19 mouse cellular contexts compared by ENCODE assay signal in the genomic region with DNA sequence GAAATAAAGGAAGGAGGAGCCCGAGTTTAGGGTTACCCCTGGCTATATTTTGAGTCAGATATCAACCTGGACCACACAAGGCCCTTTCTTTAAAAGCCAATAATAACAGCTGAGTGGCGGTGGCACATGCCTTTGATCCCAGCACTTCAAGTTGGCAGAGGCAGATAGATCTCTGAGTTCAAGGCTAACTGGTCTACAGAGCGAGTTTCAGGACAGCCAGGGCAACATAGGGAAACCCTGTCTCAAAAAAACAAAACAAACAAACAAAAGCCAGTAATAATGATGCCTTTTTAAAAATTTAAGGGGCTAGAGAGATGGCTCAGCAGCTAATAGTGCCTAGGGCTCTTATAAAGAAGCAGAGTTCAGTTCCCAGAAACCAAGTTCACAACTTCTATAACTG. TPM values are rescaled to one million over a fixed set of nuclear protein-coding genes. Genes with fewer than 3 reads are reported as not detected.
DNase-seq lines count a peak whose midpoint lies in the region; ATAC-seq and TF ChIP-seq lines count a peak whose summit lies in the region.
"Had no signal": no experiment of that assay in that cellular context is flagged by ENCODE, and none has a peak within 500 bp of the region (broad histone marks: within the 10 kb centered on the region; RNA-seq: fewer than 3 reads in every experiment).

No protein-coding gene starts in this region.

- no peak overlapping the region for H3K9ac ChIP-seq in liver, adult 2 months (ENCODE audit: low read depth, low read length)
- no peak overlapping the region for H3K9ac ChIP-seq in liver, embryonic 12.5 days
- H3K9ac ChIP-seq in midbrain, embryonic 11.5 days (ENCODE audit: low read length): no peak overlapping the region

- H3K9me3 ChIP-seq in liver, embryonic 12.5 days (replicated peaks): no peaks in the 10 kb centered on the region
- no peaks in the 10 kb centered on the region for H3K9me3 ChIP-seq in midbrain, embryonic 11.5 days (ENCODE audit: control insufficient read depth, low read length)
- H3K9me3 ChIP-seq in midbrain, embryonic 10.5 days (replicated peaks): peaks cover 4% of the 10 kb centered on the region; the same call in 1 of the 2 replicates
- H3K9me3 ChIP-seq: G1E had no signal

- no peak overlapping the region for H3K4me2 ChIP-seq in liver, embryonic 12.5 days
- no peak overlapping the region for H3K4me2 ChIP-seq in midbrain, embryonic 11.5 days

- no peak overlapping the region for H3K27ac ChIP-seq in liver, adult 2 months (replicated peaks; ENCODE audit: insufficient read depth, low read depth, low read length)
- H3K27ac ChIP-seq in liver, embryonic 12.5 days: no peak overlapping the region
- no peak overlapping the region for H3K27ac ChIP-seq in midbrain, embryonic 11.5 days (ENCODE audit: low read depth, low read length)
- no peak overlapping the region for H3K27ac ChIP-seq in midbrain, embryonic 10.5 days (replicated peaks)

- peaks cover 9% of the 10 kb centered on the region for H3K4me1 ChIP-seq in liver, adult 2 months (ENCODE audit: control insufficient read depth, insufficient read depth, low read length)
- H3K4me1 ChIP-seq in liver, embryonic 12.5 days: 0 out of 2 replicates have a peak, but pooled peaks cover 5% of the 10 kb centered on the region
- H3K4me1 ChIP-seq in midbrain, embryonic 11.5 days (ENCODE audit: control insufficient read depth, insufficient read depth, low read length): peaks cover 5% of the 10 kb centered on the region; the same call in 1 of the 2 replicates
- peaks cover 13% of the 10 kb centered on the region for H3K4me1 ChIP-seq in midbrain, embryonic 10.5 days

- H3K4me3 ChIP-seq in liver, adult 2 months (ENCODE audit: insufficient read depth, low read depth, low read length): no peak overlapping the region
- no peak overlapping the region for H3K4me3 ChIP-seq in liver, embryonic 12.5 days
- no peak overlapping the region for H3K4me3 ChIP-seq in midbrain, embryonic 11.5 days (ENCODE audit: low read depth, low read length)
- H3K4me3 ChIP-seq in midbrain, embryonic 10.5 days: no peak overlapping the region

- 22% methylated on average over 3 of the region's 3 CpGs for WGBS in liver, adult 2 months
- WGBS in liver, embryonic 12.5 days (ENCODE audit: insufficient replicate concordance): 43% methylated on average over 3 of the region's 3 CpGs
- WGBS in midbrain, embryonic 11.5 days: 77% methylated on average over 3 of the region's 3 CpGs
- WGBS in midbrain, embryonic 10.5 days: 67% methylated on average over 3 of the region's 3 CpGs

- TF ChIP-seq POLR2A in liver, adult 2 months (IDR thresholded peaks at IDR 0.05; ENCODE audit: extremely low read depth, insufficient read depth, low read length): no peak

- peak; percentile 69 for DNase-seq in liver, adult 2 months (ENCODE audit: extremely low read depth, low read depth, low spot score)
- DNase-seq in midbrain, embryonic 11.5 days (ENCODE audit: low spot score, missing footprints): peak; percentile 53
- no peak for DNase-seq in midbrain, embryonic 10.5 days (ENCODE audit: low spot score)
- DNase-seq: adrenal gland, adult 2 months; adrenal gland, adult 8-10 months; adrenal gland, postnatal 10 days; adrenal gland, postnatal 14 days; adrenal gland, postnatal 25 days; adrenal gland, postnatal 36 days; B cell, adult 2 months; cerebellum, adult 11 months; cerebellum, adult 11-12 months; cerebellum, adult 18-20 months had no signal

- H3K36me3 ChIP-seq in liver, adult 2 months (ENCODE audit: control insufficient read depth, insufficient read depth, low read length): no peaks in the 10 kb centered on the region
- H3K36me3 ChIP-seq in liver, embryonic 12.5 days: no peaks in the 10 kb centered on the region
- no peaks in the 10 kb centered on the region for H3K36me3 ChIP-seq in midbrain, embryonic 11.5 days (ENCODE audit: control insufficient read depth, insufficient read depth, low read length)
- no peaks in the 10 kb centered on the region for H3K36me3 ChIP-seq in midbrain, embryonic 10.5 days
- H3K36me3 ChIP-seq: G1E had no signal

- no peak for TF ChIP-seq CTCF in liver, adult 2 months (IDR thresholded peaks at IDR 0.05; ENCODE audit: low read depth, low read length)

- ATAC-seq in liver, embryonic 12.5 days: no peak
- no peak for ATAC-seq in midbrain, embryonic 11.5 days (ENCODE audit: low FRiP score)
- ATAC-seq: activated CD4-positive, CD25-positive, alpha-beta regulatory T cell, adult 4 months; CD4-positive, CD25-positive, alpha-beta regulatory T cell, adult 4 months; Patski had no signal

- no peaks in the 10 kb centered on the region for H3K27me3 ChIP-seq in liver, adult 2 months (ENCODE audit: control insufficient read depth, insufficient read depth, low read length)
- H3K27me3 ChIP-seq in liver, embryonic 12.5 days (replicated peaks): peaks cover 56% of the 10 kb centered on the region
- peaks cover 20% of the 10 kb centered on the region for H3K27me3 ChIP-seq in midbrain, embryonic 11.5 days (ENCODE audit: control insufficient read depth, insufficient read depth, low read length)
- H3K27me3 ChIP-seq in midbrain, embryonic 10.5 days (ENCODE audit: low read depth, poor library complexity, severe bottlenecking): peaks cover 42% of the 10 kb centered on the region

- no peaks in the 10 kb centered on the region for H3K79me2 ChIP-seq in liver, adult 2 months (ENCODE audit: control insufficient read depth, insufficient read depth, low read length)

RNA-seq across cellular contexts. Expression of a gene that starts 4.1 kb away (rescaled TPM):
- 0.09 and 0.40 TPM in 2 replicates for total RNA-seq in liver, adult 2 months (2014; rRNA removed)
- polyA plus RNA-seq in liver, adult 2 months (2012; rRNA removed): 0.34 and 0.61 TPM in 2 replicates
- 0.43 and 1.1 TPM in 2 replicates for polyA plus RNA-seq in liver, embryonic 12.5 days (2016; fragmentation: Nextera tagmentation; extraction: Ambion mirVana)
- polyA plus RNA-seq in midbrain, embryonic 11.5 days (2014; fragmentation: Nextera tagmentation; extraction: Ambion mirVana): 2.3 and 3.4 TPM in 2 replicates
- polyA plus RNA-seq in midbrain, embryonic 10.5 days (2016; fragmentation: Nextera tagmentation; extraction: Ambion mirVana): 2.6 and 2.7 TPM in 2 replicates
- total RNA-seq: adrenal gland, adult 18-20 months; adrenal gland, postnatal 14 days; adrenal gland, postnatal 25 days had no signal
- polyA plus RNA-seq: activated CD4-positive, CD25-positive, alpha-beta regulatory T cell, adult 4 months; CD4-positive, CD25-positive, alpha-beta regulatory T cell, adult 4 months; G1E had no signal

RNA-seq across cellular contexts. Expression of a gene that starts 16.6 kb away (rescaled TPM):
- total RNA-seq in liver, adult 2 months (2014; rRNA removed): 36.7 and 41.3 TPM in 2 replicates
- 11.7 and 12.9 TPM in 2 replicates for polyA plus RNA-seq in liver, adult 2 months (2012; rRNA removed)
- polyA plus RNA-seq in liver, embryonic 12.5 days (2016; fragmentation: Nextera tagmentation; extraction: Ambion mirVana): 0.14 and 0.30 TPM in 2 replicates
- polyA plus RNA-seq in midbrain, embryonic 11.5 days (2014; fragmentation: Nextera tagmentation; extraction: Ambion mirVana): 13.4 and 14.0 TPM in 2 replicates
- polyA plus RNA-seq in midbrain, embryonic 10.5 days (2016; fragmentation: Nextera tagmentation; extraction: Ambion mirVana): 8.3 and 14.9 TPM in 2 replicates
